In genomic region chr9:106890496-106891240, GRCm38 (mm10) we compare ENCODE assay signal across 7 mouse cellular contexts. TPM values are rescaled to one million over a fixed set of nuclear protein-coding genes. Genes with fewer than 3 reads are reported as not detected.
A peak's percentile ranks its signal among the peaks of the same experiment; 100 is the strongest.
DNase-seq lines count a peak whose midpoint lies in the region; ATAC-seq and TF ChIP-seq lines count a peak whose summit lies in the region.

No protein-coding gene starts in this region.

- no peak for TF ChIP-seq POLR2A in MEL (IDR thresholded peaks at IDR 0.05; ENCODE audit: control insufficient read depth in 1 of 2, insufficient read depth in 1 of 2, low read depth in 1 of 2, low read length in 2 of 2, poor library complexity in 1 of 2)

- peaks cover 37% of the 10 kb centered on the region for H3K36me3 ChIP-seq in E14TG2a.4 (ENCODE audit: insufficient read depth, low read length)
- H3K36me3 ChIP-seq in MEL (ENCODE audit: control insufficient read depth in 1 of 2, insufficient read depth in 2 of 2, low read length in 2 of 2), result peaks cover 3 to 26% of the 10 kb centered on the region in 2 experiments
- peaks cover 32% of the 10 kb centered on the region for H3K36me3 ChIP-seq in forebrain, postnatal 0 days (ENCODE audit: insufficient read depth)
- peaks cover 44% of the 10 kb centered on the region for H3K36me3 ChIP-seq in neural tube, embryonic 13.5 days

- TF ChIP-seq EP300 in MEL (IDR thresholded peaks at IDR 0.05; ENCODE audit: low read depth in 1 of 2, low read length in 2 of 2), result no peak

- no peak overlapping the region; the same call in 1 of the 2 replicates for H3K27ac ChIP-seq in MEL (ENCODE audit: control insufficient read depth, low read depth, low read length)
- H3K27ac ChIP-seq in forebrain, postnatal 0 days (ENCODE audit: low read depth, low read length), result no peak overlapping the region
- H3K27ac ChIP-seq in neural tube, embryonic 13.5 days (replicated peaks), result no peak overlapping the region

- H3K4me2 ChIP-seq in forebrain, postnatal 0 days (ENCODE audit: low read depth), result peak overlapping the region; percentile 68
- H3K4me2 ChIP-seq in neural tube, embryonic 13.5 days, result peak overlapping the region; percentile 76

- no peak for TF ChIP-seq CTCF in E14TG2a.4 (conservative IDR thresholded peaks at IDR 0.05; ENCODE audit: low read length)
- TF ChIP-seq CTCF in MEL (IDR thresholded peaks at IDR 0.05 in 2 of 3, conservative IDR thresholded peaks at IDR 0.05 in 1 of 3; ENCODE audit: control insufficient read depth in 1 of 3, insufficient read depth in 1 of 3, low read depth in 2 of 3, low read length in 3 of 3, poor library complexity in 1 of 3, severe bottlenecking in 1 of 3), result no peak
- no peak for TF ChIP-seq CTCF in forebrain, postnatal 0 days (IDR thresholded peaks at IDR 0.05; ENCODE audit: low read depth)

- 65% methylated on average over 8 of the region's 8 CpGs for WGBS in forebrain, postnatal 0 days
- 75% methylated on average over 8 of the region's 8 CpGs for WGBS in neural tube, embryonic 13.5 days

- no peak for ATAC-seq in forebrain, postnatal 0 days
- ATAC-seq in neural tube, embryonic 13.5 days (ENCODE audit: low read depth), result no peak

- H3K9me3 ChIP-seq in E14TG2a.4 (ENCODE audit: low read length) (no peaks in the 10 kb centered on the region), MEL (replicated peaks; ENCODE audit: insufficient read depth, low read length) (no peaks in the 10 kb centered on the region)
- H3K9me3 ChIP-seq in forebrain, postnatal 0 days (ENCODE audit: low read length), result no peaks in the 10 kb centered on the region
- no peaks in the 10 kb centered on the region for H3K9me3 ChIP-seq in neural tube, embryonic 13.5 days

- H3K4me3 ChIP-seq in E14TG2a.4 (replicated peaks; ENCODE audit: low read length) (peak overlapping the region; percentile 99), MEL (ENCODE audit: control insufficient read depth in 1 of 2, insufficient read depth in 1 of 2, low read depth in 2 of 2, low read length in 2 of 2) (peak overlapping the region; percentile 95 to 96)
- peak overlapping the region; percentile 87 for H3K4me3 ChIP-seq in forebrain, postnatal 0 days (ENCODE audit: low read depth, low read length)
- peak overlapping the region; percentile 72 for H3K4me3 ChIP-seq in neural tube, embryonic 13.5 days

- H3K9ac ChIP-seq in MEL (ENCODE audit: control insufficient read depth, low read depth, low read length, poor library complexity, severe bottlenecking), result peak overlapping the region; percentile 87
- H3K9ac ChIP-seq in forebrain, postnatal 0 days, result peak overlapping the region; percentile 87
- peak overlapping the region; percentile 85 for H3K9ac ChIP-seq in neural tube, embryonic 13.5 days

- H3K27me3 ChIP-seq in E14TG2a.4 (ENCODE audit: insufficient read depth, low read length) (peaks cover 2% of the 10 kb centered on the region; the same call in 1 of the 2 replicates), MEL (ENCODE audit: control insufficient read depth in 1 of 2, insufficient read depth in 2 of 2, low read length in 2 of 2) (no peaks in the 10 kb centered on the region)
- H3K27me3 ChIP-seq in forebrain, postnatal 0 days (ENCODE audit: insufficient read depth, low read length), result no peaks in the 10 kb centered on the region
- H3K27me3 ChIP-seq in neural tube, embryonic 13.5 days, result no peaks in the 10 kb centered on the region

- H3K4me1 ChIP-seq in E14TG2a.4 (replicated peaks; ENCODE audit: low read depth, low read length) (peaks cover 56% of the 10 kb centered on the region), MEL (ENCODE audit: control insufficient read depth in 1 of 2, insufficient read depth in 2 of 2, low read length in 2 of 2) (peaks cover 6 to 26% of the 10 kb centered on the region in 2 experiments)
- H3K4me1 ChIP-seq in forebrain, postnatal 0 days (ENCODE audit: insufficient read depth), result peaks cover 8% of the 10 kb centered on the region; the same call in 1 of the 2 replicates
- H3K4me1 ChIP-seq in neural tube, embryonic 13.5 days (replicated peaks), result peaks cover 52% of the 10 kb centered on the region

- peaks cover 39% of the 10 kb centered on the region for H3K79me2 ChIP-seq in MEL (ENCODE audit: control insufficient read depth, insufficient read depth, low read length, poor library complexity)

- DNase-seq in MEL (ENCODE audit: low read depth, low spot score), result no peak
- no peak for DNase-seq in forebrain, postnatal 0 days
- DNase-seq in kidney, postnatal 10 days, result peak; percentile 24
- DNase-seq in embryo, embryonic 11 days, result no peak
- DNase-seq in layer of hippocampus, adult 11-12 months (ENCODE audit: low spot score), result no peak

- TF ChIP-seq RAD21 in MEL (IDR thresholded peaks at IDR 0.05; ENCODE audit: low read depth, low read length), result no peak

TF ChIP-seq in MEL, 35 proteins besides CTCF, POLR2A, EP300 and RAD21:
- 0 out of 2 replicates have a peak, but pooled peaks have one; percentile 2 for TF ChIP-seq MAX (IDR thresholded peaks at IDR 0.05; ENCODE audit: low read length)
- TF ChIP-seq ZC3H11A (IDR thresholded peaks at IDR 0.05; ENCODE audit: low read depth, low read length), result no peak

RNA-seq across cellular contexts. Expression of gene Manf, which starts 1.1 kb away (rescaled TPM):
- 209 and 316 TPM in 2 replicates for total RNA-seq in MEL (2012; rRNA removed)
- polyA plus RNA-seq in MEL (2012; ENCODE audit: insufficient read depth in 1 of 2, insufficient read length in 2 of 2, low read depth in 1 of 2, low replicate concordance in 2 of 2, missing spikeins in 1 of 2), result 100 to 1,000 TPM in 1 of 2 experiments, not detected in 1; 289 TPM
- total RNA-seq in forebrain, postnatal 0 days (2014; rRNA removed), result 49.5 and 61.9 TPM in 2 replicates
- 135 and 151 TPM in 2 replicates for polyA plus RNA-seq in forebrain, postnatal 0 days (2015; fragmentation: Nextera tagmentation; extraction: Ambion mirVana)
- polyA plus RNA-seq in neural tube, embryonic 13.5 days (2015; fragmentation: Nextera tagmentation; extraction: Ambion mirVana), result 231 and 303 TPM in 2 replicates

RNA-seq across cellular contexts. Expression of gene Rbm15b, which starts 3.4 kb away (rescaled TPM):
- 23.3 and 29.7 TPM in 2 replicates for total RNA-seq in MEL (2012; rRNA removed)
- 10 to 100 TPM in 1 of 2 experiments, not detected in 1; 42.2 TPM for polyA plus RNA-seq in MEL (2012; ENCODE audit: insufficient read depth in 1 of 2, insufficient read length in 2 of 2, low read depth in 1 of 2, low replicate concordance in 2 of 2, missing spikeins in 1 of 2)
- 82.4 and 83.5 TPM in 2 replicates for total RNA-seq in forebrain, postnatal 0 days (2014; rRNA removed)
- 15.8 and 16.8 TPM in 2 replicates for polyA plus RNA-seq in forebrain, postnatal 0 days (2015; fragmentation: Nextera tagmentation; extraction: Ambion mirVana)
- polyA plus RNA-seq in neural tube, embryonic 13.5 days (2015; fragmentation: Nextera tagmentation; extraction: Ambion mirVana), result 17.8 and 19.6 TPM in 2 replicates
